Mouse (Mus musculus) lung, postnatal 0 days (tissue): ENCODE data around the gene Rpp25l.

ENCODE experiments used
- CTCF ChIP-seq: IDR thresholded peaks from 2 replicates; pipeline ENCODE4 v1.5.1; 2016; ENCODE audit warnings: antibody characterized with exemption, mild to moderate bottlenecking
- EP300 ChIP-seq: IDR thresholded peaks from 2 replicates; pipeline ENCODE4 v1.6.1; 2016; ENCODE audit warnings: antibody characterized with exemption, mild to moderate bottlenecking, control low read depth

GRCm38 (mm10) chr4:41681176-41681575 lies 32.2 kb downstream of the Rpp25l start:
- TF ChIP-seq CTCF, result no peak
- TF ChIP-seq EP300, result no peak
